14 mouse cellular contexts compared by ENCODE assay signal in genomic region chr4:129630944-129631343, GRCm38 (mm10). TPM values are rescaled to one million over a fixed set of nuclear protein-coding genes. Genes with fewer than 3 reads are reported as not detected.
DNase-seq lines count a peak whose midpoint lies in the region; ATAC-seq and TF ChIP-seq lines count a peak whose summit lies in the region.
"Had no signal": no experiment of that assay in that cellular context is flagged by ENCODE, and none has a peak within 500 bp of the region (broad histone marks: within the 10 kb centered on the region; RNA-seq: fewer than 3 reads in every experiment).

No protein-coding gene starts in this region.

- H3K4me1 ChIP-seq in liver, postnatal 0 days (ENCODE audit: insufficient read depth), result no peaks in the 10 kb centered on the region

- no peak overlapping the region for H3K27ac ChIP-seq in liver, postnatal 0 days (ENCODE audit: low read depth)
- H3K27ac ChIP-seq: forebrain, embryonic 15.5 days; heart, embryonic 15.5 days; limb, embryonic 13.5 days; stomach, embryonic 15.5 days had no signal

- no peak for TF ChIP-seq CTCF in liver, postnatal 0 days (IDR thresholded peaks at IDR 0.05; ENCODE audit: low read depth)

- ATAC-seq in liver, postnatal 0 days, result no peak
- ATAC-seq: forebrain, embryonic 15.5 days had no signal

- WGBS in liver, postnatal 0 days (ENCODE audit: insufficient replicate concordance), result 77% methylated on average over 4 of the region's 4 CpGs

- H3K4me2 ChIP-seq in liver, postnatal 0 days (ENCODE audit: low read depth, low read length), result no peak overlapping the region
- H3K4me2 ChIP-seq: forebrain, embryonic 15.5 days; heart, embryonic 15.5 days; limb, embryonic 13.5 days; stomach, embryonic 15.5 days had no signal

- TF ChIP-seq EP300 in liver, postnatal 0 days (IDR thresholded peaks at IDR 0.05; ENCODE audit: low read depth), result no peak

- H3K4me3 ChIP-seq in liver, postnatal 0 days (ENCODE audit: low read depth, low read length), result no peak overlapping the region
- H3K4me3 ChIP-seq: forebrain, embryonic 15.5 days; heart, embryonic 15.5 days; limb, embryonic 13.5 days; stomach, embryonic 15.5 days had no signal

- H3K36me3 ChIP-seq in liver, postnatal 0 days (replicated peaks; ENCODE audit: insufficient read depth, low read length), result peaks cover 85% of the 10 kb centered on the region

- H3K27me3 ChIP-seq in liver, postnatal 0 days (ENCODE audit: insufficient read depth, low read length), result no peaks in the 10 kb centered on the region
- H3K27me3 ChIP-seq: CH12.LX; forebrain, embryonic 15.5 days; heart, embryonic 15.5 days; limb, embryonic 13.5 days; stomach, embryonic 15.5 days had no signal

- DNase-seq in heart, postnatal 4 days, result peak; percentile 43
- DNase-seq in heart, adult 8-10 months (ENCODE audit: low spot score), result no peak
- DNase-seq in liver, postnatal 0 days, result peak; percentile 41
- no peak for DNase-seq in liver
- DNase-seq in adrenal gland, postnatal 36 days, result peak; percentile 71 to 80
- peak; percentile 51 to 59 for DNase-seq in kidney, postnatal 4 days
- no peak for DNase-seq in urinary bladder, postnatal 25 days (ENCODE audit: low spot score)
- DNase-seq: gastrocnemius, postnatal 14 days; right cerebral cortex, postnatal 14 days had no signal

- H3K9ac ChIP-seq in liver, postnatal 0 days (replicated peaks), result no peak overlapping the region
- H3K9ac ChIP-seq: forebrain, embryonic 15.5 days; heart, embryonic 15.5 days; limb, embryonic 13.5 days; stomach, embryonic 15.5 days had no signal

- no peaks in the 10 kb centered on the region for H3K9me3 ChIP-seq in liver, postnatal 0 days (ENCODE audit: low read length)
- H3K9me3 ChIP-seq: forebrain, embryonic 15.5 days; heart, embryonic 15.5 days; limb, embryonic 13.5 days; stomach, embryonic 15.5 days had no signal

RNA-seq across cellular contexts. Expression of gene Ccdc28b, which starts 7.2 kb away (rescaled TPM):
- 10 to 100 TPM; 30.9 to 33.3 TPM for total RNA-seq in heart, postnatal 4 days (2021)
- 10 to 100 TPM; 11.9 to 20.3 (median 14.6) TPM for total RNA-seq in heart, adult 8-10 months (2022)
- polyA plus RNA-seq in liver, postnatal 0 days (2015; fragmentation: Nextera tagmentation; extraction: Ambion mirVana), result 13.1 and 15.7 TPM in 2 replicates
- 10 to 100 TPM; 32.8 to 34.2 TPM for total RNA-seq in adrenal gland, postnatal 36 days (2021)

RNA-seq across cellular contexts. Expression of gene Txlna, which starts 9.9 kb away (rescaled TPM):
- total RNA-seq in heart, postnatal 4 days (2021), result 10 to 100 TPM; 40.0 to 41.9 TPM
- 10 to 100 TPM; 23.2 to 30.1 (median 25.8) TPM for total RNA-seq in heart, adult 8-10 months (2022)
- polyA plus RNA-seq in liver, postnatal 0 days (2015; fragmentation: Nextera tagmentation; extraction: Ambion mirVana), result 12.5 and 14.0 TPM in 2 replicates
- total RNA-seq in adrenal gland, postnatal 36 days (2021), result 10 to 100 TPM; 61.0 to 69.8 TPM

RNA-seq across cellular contexts. Expression of gene Iqcc, which starts 12.0 kb away (rescaled TPM):
- 10 to 100 TPM in 1 of 2 experiments, 1 to 10 TPM in 1; 9.3 to 14.3 TPM for total RNA-seq in heart, postnatal 4 days (2021)
- total RNA-seq in heart, adult 8-10 months (2022), result 10 to 100 TPM; 14.6 to 22.9 (median 19.0) TPM
- 5.2 and 8.2 TPM in 2 replicates for polyA plus RNA-seq in liver, postnatal 0 days (2015; fragmentation: Nextera tagmentation; extraction: Ambion mirVana)
- 10 to 100 TPM; 26.2 to 28.0 TPM for total RNA-seq in adrenal gland, postnatal 36 days (2021)

RNA-seq across cellular contexts. Expression of gene Dcdc2b, which starts 16.9 kb away (rescaled TPM):
- total RNA-seq in heart, postnatal 4 days (2021), result under 1 TPM; 0.27 to 0.76 TPM
- total RNA-seq in heart, adult 8-10 months (2022), result 1 to 10 TPM in 2 of 4 experiments, under 1 TPM in 2; 0.32 to 1.2 (median 0.82) TPM
- 0.54 and 0.71 TPM in 2 replicates for polyA plus RNA-seq in liver, postnatal 0 days (2015; fragmentation: Nextera tagmentation; extraction: Ambion mirVana)
- total RNA-seq in adrenal gland, postnatal 36 days (2021), result 1 to 10 TPM in 1 of 2 experiments, under 1 TPM in 1; 0.73 to 2.6 TPM

RNA-seq across cellular contexts. Expression of gene Tmem234, which starts 30.5 kb away (rescaled TPM):
- total RNA-seq in heart, postnatal 4 days (2021), result 10 to 100 TPM; 64.8 to 72.1 TPM
- 10 to 100 TPM; 40.4 to 44.9 (median 42.0) TPM for total RNA-seq in heart, adult 8-10 months (2022)
- polyA plus RNA-seq in liver, postnatal 0 days (2015; fragmentation: Nextera tagmentation; extraction: Ambion mirVana), result 81.7 and 93.9 TPM in 2 replicates
- total RNA-seq in adrenal gland, postnatal 36 days (2021), result 10 to 100 TPM; 93.0 to 96.7 TPM

Comparison
In these comparisons a context has a peak if more than half of its experiments do, and no peak if none do; other contexts are left out.
1. DNase-seq: peak in heart, postnatal 4 days (single experiment), liver, postnatal 0 days (single experiment), adrenal gland, postnatal 36 days (2 of 2) and kidney, postnatal 4 days (2 of 2); none in heart, adult 8-10 months (single experiment), liver (single experiment) and urinary bladder, postnatal 25 days (single experiment).